Mouse (Mus musculus): ENCODE measurements at regions not wholly inside any gene's neighbourhood (a gene's known extent, or its start where the extent isn't known, plus 50 kb on each side); places are given as distances from the start of the nearest gene placed in this dataset.

- Histone ChIP-seq H3K27me3 (peaks cover 75% of the 10 kb centered on the region), H3K4me1 (peaks cover 31% of the 10 kb centered on the region), H3K27ac (replicated peaks) (no peak overlapping the region), H3K4me2 (replicated peaks) (no peak overlapping the region), H3K4me3 (no peak overlapping the region), H3K36me3 (no peaks in the 10 kb centered on the region), H3K9ac (replicated peaks) (no peak overlapping the region), H3K9me3 (no peaks in the 10 kb centered on the region)
- WGBS: 76% methylated on average over 7 of the region's 7 CpGs
- ATAC-seq (ENCODE audit: low FRiP score, low read depth): no peak
Measured at GRCm38 (mm10) chr4:148747315-148747644, 56.9 kb upstream of the Casz1 start.

GRCm38 (mm10) chr4:148750030-148750429, 54.2 kb upstream of the Casz1 start:
- Histone ChIP-seq H3K27me3 (peaks cover 74% of the 10 kb centered on the region), H3K4me2 (replicated peaks) (no peak overlapping the region), H3K9me3 (no peaks in the 10 kb centered on the region), H3K4me1 (peaks cover 18% of the 10 kb centered on the region), H3K36me3 (no peaks in the 10 kb centered on the region), H3K9ac (replicated peaks) (no peak overlapping the region), H3K4me3 (no peak overlapping the region), H3K27ac (replicated peaks) (no peak overlapping the region)
- WGBS: 71% methylated on average over 10 of the region's 10 CpGs
- no peak for ATAC-seq (ENCODE audit: low FRiP score, low read depth)

DNA sequence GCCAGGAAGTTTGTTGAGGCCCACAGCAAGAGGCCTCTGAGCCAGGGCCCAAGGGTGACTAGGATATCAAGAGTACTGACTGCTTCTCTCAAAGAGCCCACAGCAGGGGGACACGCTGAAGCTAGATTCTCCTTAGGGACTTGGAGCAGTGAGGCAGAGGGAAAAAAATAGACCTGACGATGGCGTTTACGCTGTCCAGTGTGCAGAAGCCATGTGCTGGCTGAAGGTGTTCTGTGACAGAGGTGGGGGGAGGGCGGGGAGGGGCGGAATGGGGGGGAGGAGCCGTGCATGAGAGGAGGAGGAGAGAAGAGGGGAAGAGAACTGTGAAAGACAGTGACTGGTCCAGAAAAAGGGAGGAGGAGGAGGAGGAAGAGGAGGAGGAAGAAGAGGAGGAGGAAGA, 52.6 kb upstream of the Casz1 start:
- Histone ChIP-seq H3K4me3 (no peak overlapping the region), H3K36me3 (no peaks in the 10 kb centered on the region), H3K9ac (replicated peaks) (no peak overlapping the region), H3K9me3 (no peaks in the 10 kb centered on the region), H3K27me3 (peaks cover 64% of the 10 kb centered on the region), H3K4me2 (replicated peaks) (no peak overlapping the region), H3K27ac (replicated peaks) (0 out of 2 replicates have a peak overlapping the region, but pooled peaks have one; percentile 6), H3K4me1 (peaks cover 10% of the 10 kb centered on the region)
- WGBS: 46% methylated on average over 6 of the region's 7 CpGs
- no peak for ATAC-seq (ENCODE audit: low FRiP score, low read depth)

DNA sequence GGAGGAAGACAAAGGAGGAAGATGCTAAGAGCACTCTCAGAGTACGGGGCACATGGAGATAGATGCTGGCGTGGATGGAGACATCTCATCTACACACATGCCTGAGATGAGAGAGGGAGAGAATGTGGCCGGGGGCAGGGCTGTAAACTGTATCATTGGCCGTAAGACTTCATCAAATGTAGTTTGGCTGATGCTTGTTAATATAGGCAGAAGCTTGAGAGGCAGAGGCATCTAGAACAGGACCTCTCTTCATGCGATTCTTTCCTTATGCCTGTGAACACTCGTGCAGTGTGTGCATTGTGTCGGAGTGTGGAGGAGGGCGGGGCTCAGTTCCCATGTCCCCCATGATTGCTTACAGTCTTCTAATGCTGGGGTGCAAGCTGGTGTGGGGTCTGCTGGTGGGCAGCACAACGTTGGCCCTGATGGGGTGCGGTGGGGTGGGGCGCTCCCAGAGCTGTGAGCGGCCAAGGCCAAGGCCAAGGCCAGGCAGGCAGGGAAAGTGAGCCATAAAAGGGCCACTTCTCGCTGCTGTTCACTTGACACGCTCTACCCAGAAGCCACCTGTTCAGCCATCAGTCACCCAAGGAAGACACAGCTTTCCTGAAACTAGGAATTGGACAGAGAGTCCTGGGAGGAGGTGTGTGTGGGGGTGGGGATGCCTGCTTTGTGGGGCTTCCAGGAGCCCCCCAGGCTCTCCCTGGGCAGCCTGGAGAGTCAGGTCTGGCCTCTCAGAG, 51.7 kb upstream of the Casz1 start:
- Histone ChIP-seq H3K27ac (replicated peaks) (no peak overlapping the region), H3K9ac (replicated peaks) (no peak overlapping the region), H3K4me2 (replicated peaks) (no peak overlapping the region), H3K27me3 (peaks cover 54% of the 10 kb centered on the region), H3K36me3 (no peaks in the 10 kb centered on the region), H3K4me3 (no peak overlapping the region), H3K9me3 (no peaks in the 10 kb centered on the region), H3K4me1 (peaks cover 3% of the 10 kb centered on the region; the same call in 1 of the 2 replicates)
- WGBS: 85% methylated on average over 14 of the region's 14 CpGs
- no peak for ATAC-seq (ENCODE audit: low FRiP score, low read depth)

GRCm38 (mm10) chr4:148753143-148753798, 51.0 kb upstream of the Casz1 start:
- Histone ChIP-seq H3K4me1 (peaks cover 3% of the 10 kb centered on the region; the same call in 1 of the 2 replicates), H3K9me3 (no peaks in the 10 kb centered on the region), H3K36me3 (no peaks in the 10 kb centered on the region), H3K4me2 (replicated peaks) (no peak overlapping the region), H3K4me3 (no peak overlapping the region), H3K27ac (replicated peaks) (no peak overlapping the region), H3K9ac (replicated peaks) (no peak overlapping the region), H3K27me3 (peaks cover 52% of the 10 kb centered on the region)
- no peak for ATAC-seq (ENCODE audit: low FRiP score, low read depth)
- 80% methylated on average over 17 of the region's 17 CpGs for WGBS

- H3K9ac ChIP-seq (replicated peaks): no peak overlapping the region
- WGBS: 86% methylated on average over 8 of the region's 8 CpGs
- H3K36me3 ChIP-seq: no peaks in the 10 kb centered on the region
- no peak for ATAC-seq (ENCODE audit: low FRiP score, low read depth)
- peaks cover 48% of the 10 kb centered on the region for H3K27me3 ChIP-seq
- no peak overlapping the region for H3K4me3 ChIP-seq
- no peak overlapping the region for H3K4me2 ChIP-seq (replicated peaks)
- no peaks in the 10 kb centered on the region for H3K9me3 ChIP-seq
- peaks cover 3% of the 10 kb centered on the region; the same call in 1 of the 2 replicates for H3K4me1 ChIP-seq
- H3K27ac ChIP-seq (replicated peaks): no peak overlapping the region
Measured at GRCm38 (mm10) chr4:148753849-148754248, 50.4 kb upstream of the Casz1 start.

Measured in midbrain, embryonic 12.5 days (tissue).